Mouse (Mus musculus) testis, adult 2 months (tissue): ENCODE measurements around the gene Armc12. TPM values are rescaled to one million over a fixed set of nuclear protein-coding genes. Genes with fewer than 3 reads are reported as not detected.

Experiments
- H3K27ac ChIP-seq: fragments of 200-500 bp; 2 replicates; pipeline ENCODE4 v1.5.1; 2012; ENCODE audit warnings: low read depth, low read length; ENCODE audit not compliant: control insufficient read depth, insufficient read depth
- H3K27me3 ChIP-seq: fragments of 200-500 bp; 2 replicates; pipeline ENCODE4 v1.6.1; 2012; ENCODE audit warnings: mild to moderate bottlenecking, low read length, moderate library complexity; ENCODE audit not compliant: control insufficient read depth, insufficient read depth
- H3K36me3 ChIP-seq: fragments of 200-500 bp; 2 replicates; pipeline ENCODE4 v1.6.1; 2012; ENCODE audit warnings: mild to moderate bottlenecking, low read length; ENCODE audit not compliant: control insufficient read depth, insufficient read depth
- H3K4me1 ChIP-seq: fragments of 200-500 bp; 2 replicates; pipeline ENCODE4 v1.6.1; 2012; ENCODE audit warnings: low read length; ENCODE audit not compliant: control insufficient read depth, insufficient read depth
- H3K4me3 ChIP-seq: fragments of 200-500 bp; 2 replicates; pipeline ENCODE4 v1.5.1; 2012; ENCODE audit warnings: low read depth, mild to moderate bottlenecking, low read length, moderate library complexity, mixed read lengths; ENCODE audit not compliant: control insufficient read depth
- CTCF ChIP-seq: fragments of 200-500 bp; IDR thresholded peaks from 2 replicates; pipeline ENCODE4 v1.5.1; 2012; ENCODE audit warnings: low read depth, mild to moderate bottlenecking, inconsistent platforms, low read length, moderate library complexity; ENCODE audit not compliant: control insufficient read depth, insufficient read depth, insufficient replicate concordance
- POLR2A ChIP-seq: fragments of 200-500 bp; IDR thresholded peaks from 2 replicates; pipeline ENCODE4 v1.6.1; 2012; ENCODE audit warnings: low read depth, mild to moderate bottlenecking, inconsistent platforms, low read length, moderate library complexity; ENCODE audit not compliant: control insufficient read depth
- polyA plus RNA-seq: library from polyadenylated mRNA; depleted of rRNA; stranded (reverse); fragments of >200 nt; gene quantifications from 2 replicates; pipeline ENCODE4 v1.2.3, GENCODE M21; 2012; rRNA removed

Armc12 gene
- polyA plus RNA-seq, 1 experiment: 513 TPM

DNA sequence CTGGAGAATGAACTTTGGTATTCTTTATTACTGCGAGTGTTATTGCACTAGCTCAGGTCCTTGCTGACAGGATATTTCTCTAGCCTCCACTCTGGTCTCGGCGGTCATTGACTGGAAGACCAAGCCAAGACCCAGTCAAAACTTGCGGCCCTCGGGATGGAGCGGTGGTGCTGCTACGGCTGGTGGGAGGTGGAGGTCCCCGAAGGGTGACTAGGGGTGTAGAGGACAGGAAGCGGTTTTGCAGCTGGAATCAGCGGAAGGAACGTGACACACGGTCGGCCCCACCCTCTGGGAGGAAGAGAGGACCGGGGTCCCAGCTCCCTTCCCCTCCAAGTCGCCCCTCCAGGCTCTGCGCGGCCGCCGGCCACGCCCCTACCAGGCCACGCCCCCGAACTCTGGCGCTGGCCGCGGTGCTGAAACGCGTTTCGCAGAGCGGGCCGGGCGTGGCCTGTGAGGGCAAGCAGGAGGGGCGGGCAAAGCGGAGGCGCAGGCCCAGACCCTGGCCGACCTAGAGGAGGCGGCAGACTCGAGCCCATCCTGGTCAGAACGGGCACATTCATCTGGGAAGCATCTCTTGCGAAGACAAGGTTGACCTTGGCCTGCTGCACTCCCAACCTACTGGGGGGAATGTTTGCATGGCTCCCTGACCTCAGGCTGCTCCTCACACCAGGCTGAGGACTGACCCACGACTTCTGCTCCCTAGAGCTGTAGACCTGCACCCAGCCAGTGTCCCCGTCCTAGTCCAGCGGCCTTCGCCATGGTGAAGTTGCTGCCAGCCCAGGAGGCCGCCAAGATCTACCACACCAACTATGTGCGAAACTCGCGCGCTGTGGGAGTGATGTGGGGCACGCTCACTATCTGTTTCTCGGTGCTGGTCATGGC is 44.9 kb downstream of the Armc12 start, which contains the start of gene Lhfpl5:
Lhfpl5 (plus strand) TSS at position 398 of the 882 bp plus-strand sequence.
- Histone ChIP-seq H3K4me3 (peak within 1 kb of the TSS; percentile 47), H3K27me3 (no peaks in the 10 kb centered on the region), H3K4me1 (peaks cover 12% of the 10 kb centered on the region), H3K27ac (no peak within 1 kb of the TSS), H3K36me3 (no peaks in the 10 kb centered on the region)
- TF ChIP-seq CTCF: no peak
- TF ChIP-seq POLR2A: no peak

- Histone ChIP-seq H3K27me3 (no peaks in the 10 kb centered on the region), H3K27ac (no peak overlapping the region), H3K4me1 (peaks cover 10% of the 10 kb centered on the region), H3K36me3 (no peaks in the 10 kb centered on the region), H3K4me3 (no peak overlapping the region)
- TF ChIP-seq POLR2A: no peak
Observed at GRCm38 (mm10) chr17:28580396-28580795, 49.8 kb downstream of the Armc12 start.

- H3K4me3 ChIP-seq: no peak overlapping the region
- TF ChIP-seq CTCF (no peak), POLR2A (no peak)
- peaks cover 4% of the 10 kb centered on the region for H3K4me1 ChIP-seq
- H3K36me3 ChIP-seq: no peaks in the 10 kb centered on the region
- H3K27ac ChIP-seq: no peak overlapping the region
- H3K27me3 ChIP-seq: no peaks in the 10 kb centered on the region
Observed at GRCm38 (mm10) chr17:28581056-28581455, 50.5 kb downstream of the Armc12 start.

GRCm38 (mm10) chr17:28586509-28586908 is 55.9 kb downstream of the Armc12 start:
- no peak overlapping the region for H3K27ac ChIP-seq
- no peaks in the 10 kb centered on the region; the same call in 1 of the 2 replicates for H3K4me1 ChIP-seq
- no peaks in the 10 kb centered on the region for H3K27me3 ChIP-seq
- TF ChIP-seq POLR2A (no peak), CTCF (no peak)
- peaks cover 3% of the 10 kb centered on the region for H3K36me3 ChIP-seq
- H3K4me3 ChIP-seq: no peak overlapping the region

- Histone ChIP-seq H3K4me1 (no peaks in the 10 kb centered on the region; the same call in 1 of the 2 replicates), H3K27ac (no peak overlapping the region), H3K4me3 (no peak overlapping the region), H3K27me3 (no peaks in the 10 kb centered on the region), H3K36me3 (peaks cover 5% of the 10 kb centered on the region)
- TF ChIP-seq CTCF (no peak), POLR2A (no peak)
Observed at GRCm38 (mm10) chr17:28588591-28588990, 58.0 kb downstream of the Armc12 start.

Other genes starting within 250 kb of the Armc12 start
- 4.3 and 4.4 TPM in 2 replicates for gene Fance, start 217.3 kb upstream of the Armc12 start, polyA plus RNA-seq
- 444 and 603 TPM in 2 replicates for gene Rpl10a, start 202.3 kb upstream of the Armc12 start, polyA plus RNA-seq
- 3.2 and 4.3 TPM in 2 replicates for gene Tead3, start 180.0 kb upstream of the Armc12 start, polyA plus RNA-seq
- gene Tulp1, start 165.6 kb upstream of the Armc12 start, polyA plus RNA-seq: 0.12 and 0.36 TPM in 2 replicates
- gene Fkbp5, start 13.3 kb upstream of the Armc12 start, polyA plus RNA-seq: 19.8 and 22.7 TPM in 2 replicates
- gene Clpsl2, start 18.6 kb downstream of the Armc12 start, polyA plus RNA-seq: not detected in 2 replicates
- gene Clps, start 30.0 kb downstream of the Armc12 start, polyA plus RNA-seq: 2.5 and 4.1 TPM in 2 replicates
- 0.10 TPM in 1 of 2 replicates, not detected in the other for gene Lhfpl5, start 44.8 kb downstream of the Armc12 start, polyA plus RNA-seq
- 167 and 171 TPM in 2 replicates for gene Srpk1, start 91.9 kb downstream of the Armc12 start, polyA plus RNA-seq
- gene Slc26a8, start 159.4 kb downstream of the Armc12 start, polyA plus RNA-seq: 170 and 188 TPM in 2 replicates
- 10.9 and 14.2 TPM in 2 replicates for gene Mapk14, start 160.5 kb downstream of the Armc12 start, polyA plus RNA-seq
- gene AC170998.1, start 195.3 kb downstream of the Armc12 start, polyA plus RNA-seq: not detected in 2 replicates
- gene Mapk13, start 238.5 kb downstream of the Armc12 start, polyA plus RNA-seq: 2.1 and 2.8 TPM in 2 replicates